Mouse (Mus musculus) midbrain, embryonic 14.5 days (tissue): ENCODE results near the gene Galnt18. TPM values are rescaled to one million over a fixed set of nuclear protein-coding genes. Genes with fewer than 3 reads are reported as not detected.

Experiments used
- ATAC-seq: fragments of 200-750 bp; cut with Nextera tagmentation; 2 replicates; pipeline ENCODE4 v1.8.0; 2017; ENCODE audit warnings: moderate number of reproducible peaks, moderate library complexity; ENCODE audit not compliant: low FRiP score, low TSS enrichment
- DNase-seq: peaks from one replicate; pipeline ENCODE4 v3.0.0-alpha.2; 2015
- H3K27ac ChIP-seq: fragments of 300-500 bp; sonication (generic); replicated peaks from 2 replicates; pipeline ENCODE4 v1.5.1; 2014; ENCODE audit warnings: mild to moderate bottlenecking, low read depth, low read length, moderate library complexity
- H3K27me3 ChIP-seq: fragments of 300-500 bp; sonication (generic); 2 replicates; pipeline ENCODE4 v1.6.1; 2014; ENCODE audit warnings: low read length, control low read depth, mixed read lengths; ENCODE audit not compliant: control insufficient read depth, insufficient read depth
- H3K36me3 ChIP-seq: fragments of 300-500 bp; sonication (generic); 2 replicates; pipeline ENCODE4 v1.6.1; 2014; ENCODE audit warnings: low read length, control low read depth; ENCODE audit not compliant: control insufficient read depth, insufficient read depth
- H3K4me1 ChIP-seq: fragments of 300-500 bp; sonication (generic); 2 replicates; pipeline ENCODE4 v1.6.1; 2014; ENCODE audit warnings: mild to moderate bottlenecking, antibody characterized with exemption, low read length, control low read depth; ENCODE audit not compliant: control insufficient read depth, insufficient read depth
- H3K4me2 ChIP-seq: fragments of 300-500 bp; sonication (generic); 2 replicates; pipeline ENCODE4 v1.6.1; 2014; ENCODE audit warnings: mild to moderate bottlenecking, low read length, moderate library complexity
- H3K4me3 ChIP-seq: fragments of 300-500 bp; sonication (generic); replicated peaks from 2 replicates; pipeline ENCODE4 v1.5.1; 2014; ENCODE audit warnings: low read depth, low read length
- H3K9ac ChIP-seq: fragments of 300-500 bp; sonication (generic); replicated peaks from 2 replicates; pipeline ENCODE4 v1.6.1; 2014; ENCODE audit warnings: mild to moderate bottlenecking, low read length, moderate library complexity
- H3K9me3 ChIP-seq: fragments of 300-500 bp; sonication (generic); 2 replicates; pipeline ENCODE4 v1.6.1; 2016; ENCODE audit warnings: low read length, control low read depth, mixed read lengths; ENCODE audit not compliant: control insufficient read depth
- WGBS: fragments of 180-500 bp; shearing (Covaris S2); extraction: QIAGEN DNeasy Blood & Tissue Kit; methylation state at CpG from one replicate; pipeline ENCODE4 v1.1.7; 2014; 5-methylcytosine and 5-hydroxymethylcytosine counted together
- polyA plus RNA-seq: library from polyadenylated mRNA; unstranded; fragments of >200 nt; fragmentation: Nextera tagmentation; extraction: Ambion mirVana; gene quantifications from 2 replicates; pipeline ENCODE4 v1.2.1, GENCODE M21; 2014

Galnt18 gene
- polyA plus RNA-seq: 11.9 and 13.1 TPM in 2 replicates

DNA sequence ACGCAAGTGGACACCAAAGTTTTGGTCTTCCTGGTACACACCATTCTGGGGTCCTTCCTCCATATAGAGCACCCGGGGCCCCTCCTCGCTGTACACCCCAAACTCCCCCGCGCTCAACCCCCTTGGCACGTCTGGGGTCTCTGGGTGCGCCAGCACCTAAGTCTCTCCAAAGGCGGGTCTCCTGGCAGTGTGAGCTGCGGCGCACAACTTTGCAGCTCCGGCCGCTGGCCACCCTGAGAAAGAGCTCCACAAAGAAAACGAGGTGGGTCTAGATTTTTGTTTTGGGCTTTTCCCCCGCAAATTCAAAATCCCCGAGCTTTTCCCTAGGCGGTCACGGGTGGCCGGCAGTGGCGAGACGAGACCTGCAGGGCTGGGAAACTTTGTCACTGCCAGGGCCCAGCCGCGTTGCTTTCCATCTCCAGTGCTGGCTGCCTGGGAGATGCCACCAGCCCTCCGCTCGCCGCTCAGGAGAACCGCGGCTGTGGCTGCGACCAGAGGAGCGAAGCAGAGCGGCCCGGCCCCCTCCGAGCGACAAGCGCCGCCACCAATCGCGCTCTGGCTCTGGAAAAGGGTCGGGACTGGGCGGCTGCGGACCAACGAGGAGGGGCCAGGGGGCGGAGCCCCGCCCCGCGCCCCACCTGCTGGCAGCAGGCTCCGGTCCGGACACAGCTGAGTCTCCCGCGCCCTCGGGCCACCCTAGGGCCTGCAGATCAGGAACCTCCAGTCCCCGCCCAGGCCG, at the start of gene Galnt18:
Galnt18 (minus strand) TSS at position 474 of the 739 bp plus-strand sequence.
- peak; percentile 98 for ATAC-seq
- H3K36me3 ChIP-seq: no peaks in the 10 kb centered on the region
- H3K9me3 ChIP-seq: no peaks in the 10 kb centered on the region
- peak within 1 kb of the TSS; percentile 47; the same call in 1 of the 2 replicates for H3K27ac ChIP-seq
- H3K9ac ChIP-seq: peak within 1 kb of the TSS; percentile 49
- H3K4me3 ChIP-seq: peak within 1 kb of the TSS; percentile 51
- H3K27me3 ChIP-seq: no peaks in the 10 kb centered on the region
- peak; percentile 95 for DNase-seq
- H3K4me1 ChIP-seq: 0 out of 2 replicates have a peak, but pooled peaks cover 11% of the 10 kb centered on the region
- under 1% methylated on average over 52 of the region's 52 CpGs for WGBS
- H3K4me2 ChIP-seq: peak within 1 kb of the TSS; percentile 98

DNA sequence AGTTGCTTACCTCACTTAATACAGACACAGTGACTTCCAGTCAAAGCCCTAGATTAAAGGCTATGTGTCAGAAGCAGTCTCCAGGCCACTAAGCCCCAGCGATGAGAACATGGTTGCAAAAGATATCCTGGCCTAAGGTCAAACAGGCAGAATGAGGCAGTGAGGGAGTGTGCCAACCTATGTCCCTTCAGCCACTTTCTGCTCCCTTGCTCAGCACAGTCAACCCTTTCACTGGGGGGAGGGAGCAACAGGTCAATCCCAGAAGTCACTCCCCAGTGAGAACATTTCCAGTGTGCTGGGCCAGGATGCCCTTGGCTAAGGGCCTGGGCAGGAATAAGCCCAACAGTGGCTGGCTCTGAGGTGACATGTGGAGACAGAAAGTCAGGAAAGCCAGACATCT, 47.6 kb upstream of the Galnt18 start:
- H3K9ac ChIP-seq: no peak overlapping the region
- H3K4me2 ChIP-seq: no peak overlapping the region
- ATAC-seq (no peak), DNase-seq (no peak)
- no peaks in the 10 kb centered on the region for H3K4me1 ChIP-seq
- H3K36me3 ChIP-seq: no peaks in the 10 kb centered on the region
- H3K4me3 ChIP-seq: no peak overlapping the region
- no peaks in the 10 kb centered on the region for H3K27me3 ChIP-seq
- H3K27ac ChIP-seq: no peak overlapping the region
- no peaks in the 10 kb centered on the region for H3K9me3 ChIP-seq
- 88% methylated on average over 1 of the region's 1 CpGs for WGBS

DNA sequence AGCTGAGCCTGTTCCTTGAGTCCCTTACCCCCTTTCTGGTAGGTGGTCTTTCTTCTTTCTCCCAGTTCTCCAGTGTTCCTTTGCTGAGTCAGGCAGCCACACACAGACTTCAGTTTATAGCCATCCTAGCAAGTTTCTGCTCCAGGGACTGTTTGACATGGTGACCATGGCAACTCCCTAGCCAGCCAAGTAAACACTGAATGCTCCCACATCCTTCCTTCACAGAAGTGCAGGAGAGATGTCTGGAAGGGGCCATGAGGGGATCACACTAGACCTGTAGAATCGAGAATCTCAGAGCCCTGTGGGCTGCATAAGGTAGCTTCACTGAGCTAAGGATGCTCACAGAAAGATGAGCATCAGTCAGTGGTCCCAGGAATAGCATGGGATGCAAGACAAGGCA, 33.3 kb upstream of the Galnt18 start:
- ATAC-seq (no peak), DNase-seq (peak; percentile 6)

DNA sequence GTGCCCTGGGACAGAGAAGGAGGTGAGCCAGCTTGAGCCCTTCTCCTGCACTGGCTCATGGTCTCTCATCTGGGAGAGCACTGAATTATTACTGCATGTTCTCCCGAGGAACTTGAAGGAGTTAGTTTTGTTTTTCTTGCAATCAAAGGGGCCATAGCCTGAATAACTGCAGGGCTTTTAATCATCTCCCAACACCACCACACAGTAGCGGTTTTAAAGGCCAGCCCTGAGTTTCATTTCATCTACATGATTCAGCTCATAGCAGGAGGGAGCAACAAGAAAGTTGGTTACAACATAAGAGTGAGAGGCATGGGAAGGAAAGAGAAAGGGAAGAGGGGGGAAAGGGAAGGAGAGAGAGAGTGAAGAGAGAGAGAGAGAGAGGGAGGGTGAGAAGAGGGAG, 31.3 kb upstream of the Galnt18 start:
- no peak overlapping the region for H3K27ac ChIP-seq
- DNase-seq (no peak), ATAC-seq (no peak)
- 76% methylated on average over 2 of the region's 2 CpGs for WGBS
- no peaks in the 10 kb centered on the region for H3K27me3 ChIP-seq
- H3K4me2 ChIP-seq: no peak overlapping the region
- H3K4me3 ChIP-seq: no peak overlapping the region
- H3K36me3 ChIP-seq: no peaks in the 10 kb centered on the region
- H3K4me1 ChIP-seq: no peaks in the 10 kb centered on the region
- H3K9me3 ChIP-seq: no peaks in the 10 kb centered on the region
- no peak overlapping the region for H3K9ac ChIP-seq

More for the DNA sequence above, 33.3 kb upstream of the Galnt18 start:
- Histone ChIP-seq H3K9me3 (no peaks in the 10 kb centered on the region), H3K36me3 (no peaks in the 10 kb centered on the region), H3K4me2 (no peak overlapping the region), H3K27ac (no peak overlapping the region), H3K4me3 (no peak overlapping the region), H3K4me1 (no peaks in the 10 kb centered on the region), H3K27me3 (no peaks in the 10 kb centered on the region), H3K9ac (no peak overlapping the region)
- WGBS: 80% methylated on average over 1 of the region's 1 CpGs

DNA sequence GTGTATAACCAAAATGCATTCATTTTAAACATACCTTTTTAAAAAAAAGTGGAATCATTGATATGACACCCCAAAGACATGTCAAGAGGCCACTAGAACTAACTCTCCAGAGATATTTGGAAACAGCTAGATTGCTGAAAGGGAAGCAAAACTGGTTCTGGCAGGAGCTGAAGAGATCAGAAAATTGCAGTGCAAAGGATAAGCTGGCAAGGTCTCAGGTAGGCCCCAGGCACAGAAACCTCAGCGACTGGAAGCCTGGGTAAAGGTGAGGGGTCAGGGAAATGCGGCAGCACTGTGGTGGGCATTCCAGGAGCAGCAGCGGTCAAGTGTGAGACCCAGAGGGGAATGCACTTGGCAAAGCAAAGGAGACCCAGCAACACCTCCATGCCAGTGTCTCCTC, 30.0 kb upstream of the Galnt18 start:
- no peak for ATAC-seq
- H3K27me3 ChIP-seq: no peaks in the 10 kb centered on the region
- H3K9ac ChIP-seq: no peak overlapping the region
- no peaks in the 10 kb centered on the region for H3K4me1 ChIP-seq
- no peak overlapping the region for H3K4me3 ChIP-seq
- no peak overlapping the region for H3K27ac ChIP-seq
- H3K36me3 ChIP-seq: no peaks in the 10 kb centered on the region
- DNase-seq: no peak
- no peaks in the 10 kb centered on the region for H3K9me3 ChIP-seq
- WGBS: 75% methylated on average over 3 of the region's 3 CpGs
- H3K4me2 ChIP-seq: no peak overlapping the region

DNA sequence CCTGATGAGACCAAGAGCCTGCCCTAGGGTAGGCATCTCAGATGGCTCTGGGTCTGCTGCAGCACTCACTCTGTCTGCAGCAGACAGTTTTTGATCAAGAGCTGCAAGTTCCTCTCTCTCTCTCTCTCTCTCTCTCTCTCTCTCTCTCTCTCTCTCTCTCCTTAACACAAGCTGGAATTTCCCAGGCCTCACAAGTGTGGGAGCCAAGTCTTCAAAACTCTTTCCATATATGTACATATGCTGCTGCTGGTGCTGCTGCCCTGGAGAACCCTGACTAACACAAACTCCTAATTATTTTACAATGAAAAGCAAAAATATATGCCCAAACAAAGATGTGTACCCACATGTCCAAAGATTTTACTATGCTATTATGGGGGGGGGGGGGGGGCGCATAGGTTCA, 26.3 kb upstream of the Galnt18 start:
- H3K4me1 ChIP-seq: no peaks in the 10 kb centered on the region
- no peak overlapping the region for H3K27ac ChIP-seq
- ATAC-seq (no peak), DNase-seq (no peak)
- WGBS: 100% methylated on average over 1 of the region's 1 CpGs
- no peaks in the 10 kb centered on the region for H3K36me3 ChIP-seq
- no peak overlapping the region for H3K4me2 ChIP-seq
- H3K4me3 ChIP-seq: no peak overlapping the region
- H3K9me3 ChIP-seq: no peaks in the 10 kb centered on the region
- H3K27me3 ChIP-seq: no peaks in the 10 kb centered on the region
- no peak overlapping the region for H3K9ac ChIP-seq

DNA sequence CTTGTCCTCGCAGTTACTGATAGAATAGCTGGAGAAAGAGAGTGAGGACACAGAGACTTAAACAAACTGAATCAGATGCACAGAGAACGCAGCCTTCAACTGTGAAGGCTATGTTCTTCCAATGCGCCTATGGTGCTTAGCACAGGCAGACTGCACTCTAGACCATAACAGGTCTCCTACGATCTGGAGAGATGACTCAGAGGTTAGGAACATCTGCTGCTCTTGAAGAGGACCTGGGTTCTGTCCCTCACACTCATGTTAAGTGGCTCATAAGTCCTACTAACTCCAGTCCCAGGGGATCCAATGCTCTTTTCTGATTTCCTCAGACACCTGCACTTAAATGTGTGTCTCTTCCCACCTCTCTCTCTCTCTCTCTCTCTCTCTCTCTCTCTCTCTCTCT, 24.9 kb upstream of the Galnt18 start:
- Histone ChIP-seq H3K4me2 (no peak overlapping the region), H3K4me1 (no peaks in the 10 kb centered on the region), H3K9me3 (no peaks in the 10 kb centered on the region), H3K4me3 (no peak overlapping the region), H3K27ac (no peak overlapping the region), H3K27me3 (no peaks in the 10 kb centered on the region), H3K9ac (no peak overlapping the region), H3K36me3 (no peaks in the 10 kb centered on the region)
- DNase-seq (no peak), ATAC-seq (no peak)
- WGBS: 96% methylated on average over 4 of the region's 4 CpGs

DNA sequence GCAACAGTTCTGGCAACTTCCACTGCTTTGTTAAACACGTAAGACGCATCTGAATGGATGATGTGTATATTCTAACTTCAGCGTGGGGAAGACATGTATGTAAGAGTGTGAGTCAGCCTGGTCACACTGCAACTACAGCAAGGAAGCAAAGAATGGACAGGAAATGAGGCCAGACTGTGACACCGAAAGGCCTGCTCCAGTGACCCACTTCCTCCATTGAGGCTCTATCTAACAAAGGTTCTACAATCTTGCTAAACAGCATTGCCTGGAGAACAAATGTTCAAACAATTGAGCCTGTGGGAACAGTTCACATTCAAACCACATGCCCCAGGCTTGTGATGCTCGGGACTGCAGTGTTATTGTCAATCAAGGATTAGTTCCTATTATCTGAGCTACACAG, 21.0 kb upstream of the Galnt18 start:
- no peak for DNase-seq
- no peak overlapping the region for H3K9ac ChIP-seq
- no peak overlapping the region for H3K4me2 ChIP-seq
- H3K4me3 ChIP-seq: no peak overlapping the region
- no peaks in the 10 kb centered on the region for H3K36me3 ChIP-seq
- no peak for ATAC-seq
- no peak overlapping the region for H3K27ac ChIP-seq
- 57% methylated on average over 5 of the region's 5 CpGs for WGBS
- no peaks in the 10 kb centered on the region for H3K9me3 ChIP-seq
- no peaks in the 10 kb centered on the region for H3K27me3 ChIP-seq
- H3K4me1 ChIP-seq: no peaks in the 10 kb centered on the region

DNA sequence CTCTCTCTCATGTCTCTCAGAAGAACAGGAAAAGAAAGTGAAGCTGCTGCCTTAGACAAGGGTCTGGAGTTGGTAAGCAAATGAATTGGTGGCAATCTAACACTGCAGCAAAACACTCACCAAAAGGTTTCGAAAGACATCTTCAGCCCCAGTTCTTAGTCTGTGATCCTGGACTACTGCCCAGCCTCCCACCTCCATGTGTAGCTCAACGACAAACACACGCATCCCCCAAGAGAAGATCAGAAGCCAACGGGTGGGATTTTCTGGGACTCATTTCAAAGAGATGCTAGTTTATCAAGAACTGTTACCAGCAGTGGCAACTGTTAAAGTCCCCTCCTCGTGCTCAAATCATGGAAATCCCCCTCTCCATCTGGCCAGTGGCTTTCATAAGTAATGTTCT, 20.3 kb upstream of the Galnt18 start:
- Histone ChIP-seq H3K9me3 (no peaks in the 10 kb centered on the region), H3K27me3 (no peaks in the 10 kb centered on the region), H3K9ac (no peak overlapping the region), H3K4me3 (no peak overlapping the region), H3K27ac (no peak overlapping the region), H3K36me3 (no peaks in the 10 kb centered on the region), H3K4me1 (no peaks in the 10 kb centered on the region), H3K4me2 (no peak overlapping the region)
- DNase-seq: no peak
- ATAC-seq: no peak
- 88% methylated on average over 5 of the region's 5 CpGs for WGBS
